Mouse (Mus musculus): ENCODE data around the gene Iqsec1.

Gene Iqsec1

DNA sequence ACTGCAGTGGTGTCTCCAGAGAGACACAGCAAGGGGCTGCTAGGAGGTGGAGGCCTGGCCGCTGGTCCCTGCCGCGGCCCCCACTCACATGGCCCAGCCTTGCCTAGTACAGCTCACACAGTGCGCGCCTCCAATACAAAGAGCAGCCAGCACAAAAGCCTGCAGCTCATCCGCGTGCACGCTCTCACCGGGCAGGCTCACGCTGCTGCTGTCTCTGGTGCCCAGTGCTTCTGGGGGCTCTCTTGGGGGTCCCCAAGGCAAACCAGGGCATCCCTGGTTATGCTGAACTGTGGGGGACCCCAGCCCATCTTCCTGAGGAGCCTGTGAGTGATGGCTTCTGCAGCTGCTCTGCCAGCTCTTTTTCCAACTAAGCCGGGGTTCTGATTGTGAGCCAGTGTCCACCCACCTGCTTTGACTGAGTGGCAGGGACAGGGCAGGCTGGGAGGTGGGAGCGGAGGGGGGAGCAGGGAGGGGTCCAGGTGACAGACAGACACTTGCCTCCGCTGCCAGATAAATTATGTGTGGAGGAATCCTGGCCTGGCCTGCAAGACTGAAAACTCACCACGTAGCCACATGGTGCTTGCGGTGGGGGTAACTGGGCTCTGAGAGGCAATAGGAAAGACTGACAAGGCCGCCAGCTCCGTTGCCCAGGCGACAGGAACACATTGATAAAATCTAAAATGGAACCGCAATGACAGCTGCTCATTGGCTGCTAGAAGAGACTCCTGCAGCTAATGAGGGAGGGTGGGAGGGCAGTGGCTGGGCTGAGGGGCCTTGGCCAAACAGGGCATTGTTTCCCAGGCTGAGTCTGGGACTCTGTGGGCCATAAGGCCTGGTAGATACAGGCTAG lies 206.3 kb downstream of the Iqsec1 start:
- peak; percentile 61 for DNase-seq (ENCODE audit: low spot score)

DNA sequence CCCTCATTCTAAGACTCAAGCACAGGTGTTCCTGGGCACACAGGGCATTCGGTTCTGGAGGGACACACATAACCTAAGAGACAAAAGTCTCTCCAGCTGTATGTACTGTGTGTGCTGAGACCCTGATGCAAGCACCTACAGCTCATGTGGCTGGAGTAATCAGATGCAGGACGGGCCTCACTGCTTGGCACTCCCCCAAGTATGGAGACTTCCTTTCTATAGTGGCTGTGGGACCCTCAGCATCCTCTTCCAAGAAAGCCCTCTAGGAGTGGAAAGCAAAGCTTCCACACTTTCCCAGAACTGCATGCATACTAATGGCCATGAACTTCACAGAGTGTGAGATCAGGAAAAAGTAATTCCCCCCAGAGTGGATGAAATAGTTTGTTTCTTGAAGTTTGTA lies 208.0 kb downstream of the Iqsec1 start:
- DNase-seq (ENCODE audit: low spot score), result no peak

DNA sequence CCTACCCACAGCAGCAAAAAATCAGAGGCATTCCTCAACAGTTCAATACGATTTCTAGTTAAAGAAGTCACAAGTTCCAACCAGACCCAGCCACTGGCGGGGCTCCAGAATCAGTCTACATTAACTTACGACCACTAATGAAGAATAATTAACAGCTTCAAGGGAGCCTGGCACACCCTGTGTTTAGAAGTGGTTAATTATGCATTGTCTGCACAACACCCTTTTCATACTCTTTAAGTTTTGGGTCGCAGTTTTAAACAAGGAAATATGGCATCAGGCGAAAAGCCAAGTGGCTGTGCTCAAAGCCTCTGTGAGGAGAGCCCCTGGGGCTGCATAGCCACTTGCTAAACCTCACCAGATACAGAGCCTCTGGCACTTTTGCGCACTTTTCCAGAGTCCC lies 209.6 kb downstream of the Iqsec1 start:
- DNase-seq (ENCODE audit: low spot score), result no peak

DNA sequence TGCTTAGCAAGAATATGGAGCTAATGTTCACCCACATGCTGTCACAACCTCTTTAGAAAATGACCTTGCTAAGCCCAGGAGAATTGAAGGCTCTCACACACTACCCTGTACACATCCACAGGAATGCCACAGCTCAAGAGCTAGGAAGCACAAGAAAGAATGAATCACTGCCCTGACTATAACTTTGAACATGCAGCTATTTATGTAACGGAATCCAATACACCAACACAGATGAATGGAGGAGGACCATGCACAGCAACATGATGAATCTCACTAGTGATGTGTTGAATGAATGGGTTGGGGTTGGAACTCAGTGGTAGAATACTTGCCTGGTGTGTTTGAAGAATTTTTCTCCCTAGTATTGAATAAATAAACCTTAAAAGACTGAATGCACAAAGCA lies 211.2 kb downstream of the Iqsec1 start:
- no peak for DNase-seq (ENCODE audit: low spot score)

DNA sequence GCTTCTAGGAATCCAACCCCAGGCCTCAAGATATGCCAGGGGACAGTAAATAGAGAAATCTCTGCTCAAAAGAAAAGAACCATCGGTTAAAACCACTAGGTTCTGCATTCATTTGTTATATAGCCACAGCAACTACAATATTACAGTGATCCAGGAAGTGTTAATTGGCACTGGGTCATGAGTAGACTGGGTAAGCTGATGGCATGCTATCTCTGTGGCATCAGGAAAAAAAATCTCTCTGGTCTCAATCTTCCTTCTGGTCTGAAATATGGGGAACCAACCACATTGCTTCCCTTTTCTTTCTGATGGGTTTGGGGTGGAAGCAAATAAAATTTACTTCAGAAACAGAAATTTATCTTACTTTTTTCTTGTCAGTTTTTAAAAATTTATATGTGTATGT lies 212.9 kb downstream of the Iqsec1 start:
- DNase-seq (ENCODE audit: low spot score), result no peak

- no peak for DNase-seq (ENCODE audit: low spot score)
These were observed 214.7 kb downstream of the Iqsec1 start for GRCm38 (mm10) chr6:90773811-90774233.

DNA sequence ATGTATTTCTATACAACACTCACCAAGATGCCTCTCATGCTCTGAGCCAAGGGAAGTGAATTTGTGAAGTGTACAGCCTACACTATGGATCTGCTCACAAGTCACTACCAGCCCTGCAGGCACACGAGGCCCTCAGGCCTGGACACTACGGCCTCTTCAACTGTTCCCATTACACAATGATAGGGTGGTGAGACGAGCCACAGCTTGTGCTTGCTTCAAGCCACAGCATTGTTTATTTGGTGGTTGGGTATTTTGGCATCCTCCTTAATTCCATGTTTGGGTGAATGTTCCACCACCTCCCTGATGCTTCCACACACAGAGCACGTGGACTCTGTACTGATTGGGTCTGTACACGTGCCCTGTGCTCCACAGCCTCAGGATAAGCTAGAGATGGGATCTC lies 216.4 kb downstream of the Iqsec1 start:
- DNase-seq (ENCODE audit: low spot score), result no peak

GRCm38 (mm10) chr6:90768526-90768925 lies 220.0 kb downstream of the Iqsec1 start:
- no peak for DNase-seq (ENCODE audit: low spot score)

- DNase-seq (ENCODE audit: low spot score), result no peak
These were observed 220.6 kb downstream of the Iqsec1 start for GRCm38 (mm10) chr6:90767874-90768273.

DNA sequence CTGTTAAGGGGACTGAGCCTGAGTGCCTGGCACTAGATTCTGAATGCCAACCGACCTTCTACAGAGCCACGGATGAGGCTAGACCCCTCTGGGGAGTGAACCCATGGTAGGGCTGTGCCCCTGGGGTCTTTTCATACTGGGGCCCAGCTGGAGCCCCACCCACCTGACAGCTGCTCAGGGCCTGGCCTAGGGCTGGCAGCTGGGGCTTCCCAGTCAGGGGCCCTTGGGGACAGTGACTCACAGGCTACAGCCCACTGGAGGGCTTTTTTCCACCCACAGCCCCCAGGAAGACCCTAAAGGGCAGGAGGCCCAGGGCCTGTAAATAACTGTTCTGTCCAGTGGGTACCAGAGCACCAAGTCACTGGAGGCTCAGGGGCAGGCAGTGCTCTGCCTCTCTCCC lies 223.7 kb downstream of the Iqsec1 start:
- peak; percentile 43 for DNase-seq (ENCODE audit: low spot score)

DNA sequence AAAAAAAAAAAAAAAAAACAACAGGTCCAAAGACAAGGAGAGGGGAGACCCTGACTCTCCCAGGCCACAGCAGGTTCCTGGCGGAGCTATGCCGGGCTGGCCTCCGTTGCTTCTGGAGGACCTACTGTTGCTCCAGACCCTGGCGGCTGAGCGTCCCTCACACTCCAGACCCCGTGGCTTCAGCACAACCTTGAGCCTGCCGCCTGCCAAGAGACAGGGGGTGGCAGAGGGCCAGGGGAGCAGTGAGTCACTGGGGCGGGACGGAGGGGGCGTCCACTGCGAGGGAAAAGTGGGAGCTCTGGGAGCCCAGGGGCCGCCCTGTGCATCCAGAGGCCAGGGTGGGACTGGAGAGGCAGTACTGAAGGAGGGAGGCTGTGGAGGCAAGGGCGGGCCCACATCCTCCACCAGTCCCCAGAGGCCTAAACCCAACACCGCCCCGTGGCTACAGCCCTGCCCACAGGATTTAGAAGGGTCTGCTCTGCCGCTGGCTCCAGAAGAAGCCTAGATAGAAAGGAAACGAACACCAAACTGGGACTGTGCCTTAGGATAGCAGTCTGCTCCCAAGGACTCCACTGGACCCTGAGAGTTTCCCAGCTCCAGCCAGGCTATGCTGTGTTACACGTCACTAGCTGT lies 224.4 kb downstream of the Iqsec1 start:
- DNase-seq (ENCODE audit: low spot score), result peak; percentile 95

- no peak for DNase-seq (ENCODE audit: low spot score)
These were observed 225.2 kb downstream of the Iqsec1 start for GRCm38 (mm10) chr6:90763295-90763694.

DNA sequence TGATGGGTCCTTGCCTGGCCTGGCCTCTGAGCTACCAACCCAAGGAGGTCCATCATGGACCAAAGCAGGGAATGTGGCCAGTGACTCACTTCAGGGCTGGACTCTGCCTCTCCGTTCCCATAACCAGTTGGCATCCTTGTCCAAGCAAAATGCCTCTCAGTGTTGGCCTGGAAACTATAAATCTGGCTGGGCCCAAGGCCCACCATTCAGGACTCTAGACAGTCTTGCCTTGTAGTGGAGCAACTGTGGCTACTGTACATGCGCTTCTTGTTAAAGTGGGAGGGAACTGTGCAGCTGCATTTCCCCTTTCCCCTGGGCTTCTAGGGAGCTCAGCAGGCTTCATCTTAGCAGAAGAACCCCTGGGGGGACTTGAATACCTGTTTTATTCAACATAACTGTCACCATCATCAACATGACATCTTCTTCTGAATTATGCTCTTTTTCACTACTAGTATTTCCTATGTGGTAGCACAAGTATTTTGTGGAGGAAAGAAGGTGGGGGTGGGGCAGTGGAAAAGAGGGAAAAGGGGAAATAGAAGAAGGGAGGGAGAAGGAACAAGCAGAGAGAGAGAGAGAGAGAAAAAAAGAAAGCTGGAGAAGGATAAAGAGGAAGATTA lies 226.3 kb downstream of the Iqsec1 start:
- no peak for DNase-seq (ENCODE audit: low spot score)

- DNase-seq (ENCODE audit: low spot score), result peak; percentile 56
These were observed 227.0 kb downstream of the Iqsec1 start for GRCm38 (mm10) chr6:90761301-90762056.

GRCm38 (mm10) chr6:90760886-90761285 lies 227.6 kb downstream of the Iqsec1 start:
- no peak for DNase-seq (ENCODE audit: low spot score)

DNA sequence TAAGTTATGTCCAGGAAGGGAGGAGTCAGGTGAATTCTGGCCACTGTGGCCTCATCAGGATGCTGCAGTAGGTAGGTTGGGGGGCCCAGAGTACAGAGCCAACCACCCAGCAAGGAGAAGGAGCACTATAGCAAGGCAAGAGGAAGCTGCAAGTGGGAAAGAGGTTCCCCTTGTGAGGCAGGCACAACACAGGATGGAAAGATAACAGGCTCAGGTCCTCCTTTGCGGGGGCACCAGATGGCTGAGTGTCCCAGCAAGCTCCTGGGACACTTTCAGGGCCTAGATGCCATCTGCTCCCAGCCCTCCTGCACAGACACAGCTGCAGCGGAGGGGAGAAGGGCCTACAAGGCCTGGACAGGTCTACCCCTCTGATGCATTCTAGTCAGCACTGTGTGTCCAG lies 228.7 kb downstream of the Iqsec1 start:
- DNase-seq (ENCODE audit: low spot score), result no peak

DNA sequence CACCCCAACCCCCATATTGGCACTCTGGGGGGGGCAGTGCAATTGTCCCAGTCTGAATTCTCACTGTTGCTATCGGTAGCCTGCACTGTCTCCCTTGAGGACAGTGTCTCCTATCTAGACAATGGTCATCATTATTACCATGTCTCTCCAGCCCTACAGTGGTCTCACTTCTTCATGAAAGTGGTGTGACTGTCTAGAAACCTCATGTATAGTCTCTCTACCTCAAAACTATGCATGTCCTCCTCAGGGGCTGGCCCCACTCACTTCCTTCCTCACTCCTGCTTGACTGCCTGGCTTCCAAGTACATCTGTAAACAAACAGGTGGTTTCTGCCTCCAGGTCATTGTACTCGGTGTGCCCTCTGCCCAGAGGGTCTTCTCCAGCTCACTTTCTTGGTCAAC lies 230.3 kb downstream of the Iqsec1 start:
- DNase-seq (ENCODE audit: low spot score), result no peak

DNA sequence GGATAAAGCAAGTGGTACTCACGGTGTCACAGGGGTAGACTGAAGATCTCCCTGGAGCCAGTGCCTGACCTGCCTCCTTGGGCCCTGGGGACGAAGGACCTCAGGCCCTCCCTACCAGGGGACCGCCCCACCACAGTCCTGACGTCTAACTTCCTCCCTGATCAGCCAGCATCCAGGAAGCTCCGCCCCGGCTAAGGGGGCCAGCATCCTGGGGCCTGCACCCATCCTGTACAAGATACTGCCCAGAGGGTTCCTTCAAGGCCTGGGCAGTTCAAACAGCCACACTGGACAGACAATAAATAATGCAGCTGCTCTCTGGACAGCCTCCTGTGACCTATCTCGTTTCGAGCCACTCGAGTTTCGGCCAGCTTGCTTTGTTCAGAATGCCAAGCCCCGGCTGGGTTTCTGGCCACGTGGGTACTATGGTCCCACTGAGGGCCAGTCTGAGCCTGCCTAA lies 231.0 kb downstream of the Iqsec1 start:
- DNase-seq (ENCODE audit: low spot score), result no peak

GRCm38 (mm10) chr6:90756561-90756960 lies 231.9 kb downstream of the Iqsec1 start:
- DNase-seq (ENCODE audit: low spot score), result no peak

DNA sequence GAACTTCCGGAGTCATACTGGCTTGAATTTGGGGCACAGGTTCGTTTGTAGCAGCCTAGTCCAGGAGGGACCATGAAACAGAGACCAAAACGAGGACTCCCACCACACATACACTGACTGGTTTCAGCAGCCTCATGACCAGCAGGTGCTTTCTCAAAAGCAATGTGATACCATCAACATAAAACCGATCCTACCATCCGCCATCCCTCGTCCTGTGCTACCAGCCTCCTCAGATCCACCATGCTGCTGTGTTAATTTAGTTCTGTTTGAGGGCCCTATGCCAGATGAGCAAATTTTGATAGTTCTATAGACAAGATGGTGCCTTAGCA lies 232.9 kb downstream of the Iqsec1 start:
- no peak for DNase-seq (ENCODE audit: low spot score)

DNA sequence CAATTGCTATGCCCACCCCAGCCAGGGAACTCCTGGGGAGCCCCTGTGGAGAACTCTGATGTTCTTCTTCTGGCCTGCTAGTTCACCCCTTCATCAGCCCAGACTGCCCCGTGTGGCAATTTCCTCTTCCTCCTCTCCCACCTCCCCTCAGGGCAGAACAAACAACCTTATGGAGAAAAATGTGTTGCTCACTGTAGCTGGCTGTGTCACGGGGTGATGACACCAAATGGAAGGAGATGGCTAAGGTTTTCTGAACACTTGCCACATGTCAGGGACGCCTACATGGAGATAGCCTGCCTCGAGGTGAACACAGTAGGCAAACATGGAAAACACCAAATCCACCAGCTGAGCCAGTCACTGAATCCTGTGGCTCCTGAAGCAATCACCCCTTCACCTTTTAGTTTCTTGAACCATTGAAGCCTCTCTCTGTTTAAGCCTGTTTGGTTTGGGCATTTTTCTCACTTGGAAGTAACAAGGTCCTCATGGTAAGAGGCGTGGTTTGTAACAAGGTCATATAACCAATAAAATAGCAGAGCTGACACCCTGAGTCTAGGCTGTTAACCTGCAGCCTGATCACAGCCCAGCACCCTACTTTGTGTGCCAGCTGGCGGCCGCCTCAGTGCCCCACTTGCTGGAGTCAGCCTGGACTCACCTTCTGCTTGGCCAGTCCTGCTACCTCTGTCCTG lies 233.4 kb downstream of the Iqsec1 start:
- DNase-seq (ENCODE audit: low spot score), result no peak

DNA sequence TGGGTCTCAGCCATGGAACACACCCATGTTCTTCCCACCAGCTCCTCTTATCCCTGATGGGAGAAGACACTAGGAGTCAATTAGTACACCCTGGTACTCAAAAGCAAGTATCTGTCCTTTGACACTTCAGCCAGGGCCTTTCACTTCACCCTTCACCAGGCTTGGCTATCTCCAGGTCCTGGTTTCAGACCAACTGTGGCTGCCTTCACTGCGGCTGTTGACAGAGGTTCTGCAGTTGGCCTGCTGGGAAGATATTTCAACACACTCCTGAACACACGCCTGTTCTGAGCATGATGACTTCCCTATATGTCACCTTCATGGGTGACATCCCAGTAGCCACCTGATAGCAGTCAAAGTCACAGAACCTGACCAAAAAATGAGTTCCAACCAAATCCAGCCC lies 234.4 kb downstream of the Iqsec1 start:
- no peak for DNase-seq (ENCODE audit: low spot score)
